Mouse (Mus musculus) frontal cortex, adult (tissue): ENCODE data around the gene Amdhd1.
A peak's percentile ranks its signal among the peaks of the same experiment; 100 is the strongest.
"Not testable (repeated sequence)": the region's sequence is repeated elsewhere in the genome, so short reads cannot be mapped to it uniquely, and the experiment has no call there.

Experiments used
- ATAC-seq: cut with Nextera tagmentation; 2 replicates; pipeline ENCODE4 v1.9.2; 2017; ENCODE audit warnings: mild to moderate bottlenecking, moderate library complexity, mixed read lengths; ENCODE audit not compliant: low TSS enrichment

Amdhd1 gene

GRCm38 (mm10) chr10:93539775-93540430 is at the start of gene Amdhd1:
Gene Amdhd1, minus strand, starts transcription at chr10:93540033.
- ATAC-seq = peak; percentile 100

- ATAC-seq = peak; percentile 92
These were observed 49.5 kb upstream of the Amdhd1 start, which contains the start of gene Snrpf for GRCm38 (mm10) chr10:93589281-93589848. Gene Snrpf, minus strand, starts transcription at chr10:93589706.

- ATAC-seq = peak; percentile 22
These were observed 49.0 kb upstream of the Amdhd1 start for GRCm38 (mm10) chr10:93588796-93589195.

- peak; percentile 71 for ATAC-seq
These were observed 37.5 kb upstream of the Amdhd1 start for GRCm38 (mm10) chr10:93577271-93577886.

GRCm38 (mm10) chr10:93575960-93576359 is 36.1 kb upstream of the Amdhd1 start:
- no peak for ATAC-seq

- no peak for ATAC-seq
These were observed 35.1 kb upstream of the Amdhd1 start for GRCm38 (mm10) chr10:93574966-93575365.

GRCm38 (mm10) chr10:93572209-93572608 is 32.4 kb upstream of the Amdhd1 start:
- no peak for ATAC-seq

GRCm38 (mm10) chr10:93568671-93569070 is 28.8 kb upstream of the Amdhd1 start:
- no peak for ATAC-seq

- no peak for ATAC-seq
These were observed 28.2 kb upstream of the Amdhd1 start for GRCm38 (mm10) chr10:93567841-93568566.

- ATAC-seq = no peak
These were observed 27.2 kb upstream of the Amdhd1 start for GRCm38 (mm10) chr10:93567066-93567465.

GRCm38 (mm10) chr10:93564518-93565090 is 24.8 kb upstream of the Amdhd1 start:
- no peak for ATAC-seq

GRCm38 (mm10) chr10:93559786-93560185 is 20.0 kb upstream of the Amdhd1 start:
- no peak for ATAC-seq

GRCm38 (mm10) chr10:93557971-93558370 is 18.1 kb upstream of the Amdhd1 start:
- not testable (repeated sequence) for ATAC-seq

GRCm38 (mm10) chr10:93552596-93552995 is 12.8 kb upstream of the Amdhd1 start:
- ATAC-seq = no peak

- ATAC-seq = no peak
These were observed 10.0 kb upstream of the Amdhd1 start for GRCm38 (mm10) chr10:93549821-93550220.

- peak; percentile 95 for ATAC-seq
These were observed 9.2 kb upstream of the Amdhd1 start for GRCm38 (mm10) chr10:93548991-93549390.

GRCm38 (mm10) chr10:93547741-93548270 is 8.0 kb upstream of the Amdhd1 start:
- no peak for ATAC-seq

GRCm38 (mm10) chr10:93544172-93544571 is 4.3 kb upstream of the Amdhd1 start:
- ATAC-seq = no peak

GRCm38 (mm10) chr10:93543176-93543575 is 3.3 kb upstream of the Amdhd1 start:
- ATAC-seq = no peak

- no peak for ATAC-seq
These were observed 2.5 kb upstream of the Amdhd1 start for GRCm38 (mm10) chr10:93542356-93542755.

- ATAC-seq = no peak
These were observed 1.8 kb upstream of the Amdhd1 start for GRCm38 (mm10) chr10:93541585-93541984.
